Mouse (Mus musculus) C2C12 (cell line): Measurements from ENCODE around the gene Znhit1.

ENCODE experiments used
- CEBPB ChIP-seq: IDR thresholded peaks from one replicate; pipeline ENCODE4 v1.6.1; 2011; ENCODE audit warnings: low read depth, mild to moderate bottlenecking, control low read depth, moderate library complexity
- CTCF ChIP-seq: IDR thresholded peaks from one replicate; pipeline ENCODE4 v1.5.1; 2011; ENCODE audit not compliant: control insufficient read depth, insufficient read depth, insufficient read length
- FOSL1 ChIP-seq: IDR thresholded peaks from one replicate; pipeline ENCODE4 v1.8.0; 2011; ENCODE audit warnings: mild to moderate bottlenecking, low read length; ENCODE audit not compliant: poor library complexity, insufficient read depth, severe bottlenecking
- MAX ChIP-seq: IDR thresholded peaks from one replicate; pipeline ENCODE4 v1.6.1; 2011; ENCODE audit warnings: mild to moderate bottlenecking, control low read depth
- MYOD1 ChIP-seq: IDR thresholded peaks from one replicate; pipeline ENCODE4 v1.6.1; 2011; ENCODE audit warnings: low read depth; ENCODE audit not compliant: control insufficient read depth, insufficient read length
- MYOG ChIP-seq: IDR thresholded peaks from one replicate; pipeline ENCODE4 v1.6.1; 2011; ENCODE audit not compliant: control insufficient read depth, insufficient read length; ENCODE audit errors: extremely low read depth
- USF1 ChIP-seq: IDR thresholded peaks from one replicate; pipeline ENCODE4 v1.6.1; 2011; ENCODE audit warnings: low read depth, mild to moderate bottlenecking, control low read depth, moderate library complexity

DNA sequence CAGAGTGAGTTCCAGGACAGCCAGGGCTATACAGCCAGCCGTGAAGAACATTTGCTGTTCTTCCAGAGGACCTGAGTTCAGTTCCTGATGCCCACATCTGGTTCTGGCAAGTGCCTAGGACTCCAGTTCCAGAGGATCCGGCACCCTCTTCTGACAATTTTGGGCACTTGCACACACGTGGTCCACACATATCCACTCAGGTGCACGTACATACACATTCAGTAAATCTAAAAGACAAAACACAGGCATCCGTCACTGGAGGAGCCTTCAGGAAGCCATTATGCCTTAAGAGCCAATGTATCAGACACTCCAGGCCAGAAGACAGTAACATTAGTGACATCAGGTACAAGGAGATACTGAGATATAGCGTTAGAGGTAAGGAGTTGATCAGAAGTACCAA lies 37.3 kb downstream of the Znhit1 start:
- TF ChIP-seq CTCF, result no peak
- no peak for TF ChIP-seq CEBPB
- no peak for TF ChIP-seq USF1
- no peak for TF ChIP-seq MYOG
- no peak for TF ChIP-seq MYOD1
- no peak for TF ChIP-seq MAX
- TF ChIP-seq FOSL1, result no peak
